Comparison of ENCODE assay signal across 7 mouse cellular contexts in genomic region chr3:89430171-89431159, GRCm38 (mm10). TPM values are rescaled to one million over a fixed set of nuclear protein-coding genes. Genes with fewer than 3 reads are reported as not detected.
A peak's percentile ranks its signal among the peaks of the same experiment; 100 is the strongest.
DNase-seq lines count a peak whose midpoint lies in the region; ATAC-seq lines count a peak whose summit lies in the region.

Gene Pygo2 (plus strand): TSS chr3:89430214.

- ATAC-seq in intestine, embryonic 15.5 days: peak; percentile 99

- 2% methylated on average over 66 of the region's 68 CpGs for WGBS in intestine, embryonic 15.5 days
- whole genome bisulfite sequencing in midbrain, embryonic 10.5 days: 3% methylated on average over 67 of the region's 68 CpGs

- intact Hi-C loops in left cerebral cortex, postnatal 25 days (cut with DNase I): no loop called here

- no peaks in the 10 kb centered on the region for H3K27me3 ChIP-seq in intestine, embryonic 15.5 days (replicated peaks)
- no peaks in the 10 kb centered on the region for H3K27me3 ChIP-seq in midbrain, embryonic 10.5 days (ENCODE audit: low read depth, poor library complexity, severe bottlenecking)

- DNase-seq in adrenal gland, adult (ENCODE audit: inconsistent age in 2 of 2, low spot score in 1 of 2): peak; percentile 99
- peak; percentile 95 for DNase-seq in embryo, embryonic 10.5 days (ENCODE audit: low spot score)
- peak; percentile 98 for DNase-seq in gastrocnemius, postnatal 25 days
- peak; percentile 95 to 98 for DNase-seq in left cerebral cortex, postnatal 25 days (ENCODE audit: low spot score in 2 of 2)
- DNase-seq in midbrain, embryonic 10.5 days (ENCODE audit: low spot score): peak; percentile 95
- DNase-seq in right cerebral cortex, postnatal 4 days: peak; percentile 92

- H3K9me3 ChIP-seq in intestine, embryonic 15.5 days: no peaks in the 10 kb centered on the region
- H3K9me3 ChIP-seq in midbrain, embryonic 10.5 days (replicated peaks): no peaks in the 10 kb centered on the region

- H3K36me3 ChIP-seq in intestine, embryonic 15.5 days: peaks cover 28% of the 10 kb centered on the region
- peaks cover 64% of the 10 kb centered on the region for H3K36me3 ChIP-seq in midbrain, embryonic 10.5 days

- H3K4me1 ChIP-seq in intestine, embryonic 15.5 days (replicated peaks): peaks cover 14% of the 10 kb centered on the region
- H3K4me1 ChIP-seq in midbrain, embryonic 10.5 days: peaks cover 28% of the 10 kb centered on the region

- peak within 1 kb of the TSS; percentile 96 for H3K4me3 ChIP-seq in intestine, embryonic 15.5 days (replicated peaks)
- peak within 1 kb of the TSS; percentile 95 for H3K4me3 ChIP-seq in midbrain, embryonic 10.5 days

- H3K27ac ChIP-seq in intestine, embryonic 15.5 days: peak within 1 kb of the TSS; percentile 92
- H3K27ac ChIP-seq in midbrain, embryonic 10.5 days (replicated peaks): peak within 1 kb of the TSS; percentile 94

- H3K4me2 ChIP-seq in intestine, embryonic 15.5 days (replicated peaks): peak within 1 kb of the TSS; percentile 75

- peak within 1 kb of the TSS; percentile 95 for H3K9ac ChIP-seq in intestine, embryonic 15.5 days

RNA-seq across cellular contexts. Expression of gene Pygo2, which starts in this region (rescaled TPM):
- total RNA-seq in gastrocnemius, postnatal 25 days (2021): 10 to 100 TPM in 1 of 2 experiments, 1 to 10 TPM in 1; 9.2 to 11.1 TPM
- polyA plus RNA-seq in intestine, embryonic 15.5 days (2015; fragmentation: Nextera tagmentation; extraction: Ambion mirVana): 32.7 and 33.2 TPM in 2 replicates
- 10 to 100 TPM; 51.6 to 60.2 TPM for total RNA-seq in left cerebral cortex, postnatal 25 days (2021)
- 41.9 and 43.3 TPM in 2 replicates for polyA plus RNA-seq in midbrain, embryonic 10.5 days (2016; fragmentation: Nextera tagmentation; extraction: Ambion mirVana)

Comparison
In these comparisons a context has a peak if more than half of its experiments do, and no peak if none do; other contexts are left out.
1. Peak in every context shown above with its lines: DNase-seq, ATAC-seq, H3K4me3 ChIP-seq and H3K27ac ChIP-seq.
2. RNA of gene Pygo2 (total RNA-seq): 51.6 to 60.2 TPM in left cerebral cortex, postnatal 25 days; 9.2 to 11.1 TPM in gastrocnemius, postnatal 25 days; every median in the first group is over 4 times any median in the second.